Mouse (Mus musculus) cerebellum, adult 2 months (tissue): Measurements from ENCODE around the gene Serpinh1.

ENCODE experiments used
- CTCF ChIP-seq: fragments of 200-500 bp; IDR thresholded peaks from 2 replicates; pipeline ENCODE4 v1.5.1; 2011; ENCODE audit warnings: low read depth, mild to moderate bottlenecking, control low read depth, low read length, moderate library complexity, borderline replicate concordance; ENCODE audit not compliant: insufficient read depth
- POLR2A ChIP-seq: fragments of 200-500 bp; IDR thresholded peaks from 2 replicates; pipeline ENCODE4 v1.6.1; 2011; ENCODE audit warnings: low read length, control low read depth, borderline replicate concordance; ENCODE audit not compliant: insufficient read depth

GRCm38 (mm10) chr7:99324810-99325209 is 28.2 kb downstream of the Serpinh1 start:
- TF ChIP-seq CTCF, result no peak
- no peak for TF ChIP-seq POLR2A
